Mouse (Mus musculus) left cerebral cortex, postnatal 14 days (tissue): ENCODE measurements around the gene Slc25a5. TPM values are rescaled to one million over a fixed set of nuclear protein-coding genes. Genes with fewer than 3 reads are reported as not detected.

Experiments used
- DNase-seq, 2 experiments: peaks; one replicate each; pipeline ENCODE4 v3.0.0; 2021 to 2022; ENCODE audit warnings: low spot score in 2 of 2, mixed read lengths in 1 of 2
- intact Hi-C: fragments of 180-260 bp; cut with DNase I; formaldehyde crosslinking; loops from one replicate; pipeline ENCODE4 v1.15.1; 2025
- total RNA-seq, 2 experiments: library from RNA; stranded (reverse); gene quantifications; 2 replicates each; pipeline ENCODE4 v1.2.3; 2021

Gene Slc25a5
- total RNA-seq, 2 experiments from 2014 or later = 363 to 370 TPM

DNA sequence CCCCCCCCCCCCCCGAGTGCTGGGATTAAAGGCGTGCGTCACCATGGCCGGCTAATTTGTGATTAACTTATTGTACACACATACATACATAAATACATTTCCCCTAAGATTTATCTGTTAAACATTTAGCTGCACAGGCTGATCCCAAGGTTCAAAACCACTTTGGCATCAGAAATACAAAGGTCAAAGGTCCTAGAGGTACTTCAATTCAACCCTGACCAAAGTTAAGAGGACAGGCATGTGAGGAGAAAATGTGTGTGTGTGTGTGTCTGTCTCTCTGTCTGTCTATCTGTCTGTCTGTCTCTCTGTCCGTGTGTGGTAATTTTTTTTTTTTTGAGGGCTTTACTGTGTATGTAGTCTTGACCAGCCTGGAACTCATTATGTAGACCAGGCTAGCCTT lies 31.4 kb downstream of the Slc25a5 start:
- intact Hi-C loops = no loop called here

DNA sequence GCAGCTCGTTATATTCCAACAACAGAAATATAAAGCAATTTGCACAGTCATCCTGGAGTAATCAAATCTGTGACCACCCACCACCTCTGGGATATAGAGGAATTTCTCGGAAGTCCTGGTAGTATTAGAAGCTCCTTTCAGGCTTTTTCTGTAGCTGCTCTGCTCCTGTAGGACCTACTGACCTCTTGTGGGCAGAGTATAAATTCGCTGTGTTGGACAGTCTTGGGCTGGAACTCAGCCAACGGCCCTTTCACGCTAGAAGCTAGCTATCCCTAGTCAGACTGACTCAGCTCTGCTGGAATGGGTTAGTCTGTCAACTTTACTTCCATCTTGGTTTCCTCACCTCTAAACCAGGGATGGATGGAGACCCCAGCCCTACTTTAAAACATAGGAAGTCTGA lies 34.8 kb downstream of the Slc25a5 start:
- intact Hi-C loops = no loop called here
- peak in 1 of 2 experiments; percentile 15 for DNase-seq

More for the DNA sequence above, 31.4 kb downstream of the Slc25a5 start:
- no peak for DNase-seq

DNA sequence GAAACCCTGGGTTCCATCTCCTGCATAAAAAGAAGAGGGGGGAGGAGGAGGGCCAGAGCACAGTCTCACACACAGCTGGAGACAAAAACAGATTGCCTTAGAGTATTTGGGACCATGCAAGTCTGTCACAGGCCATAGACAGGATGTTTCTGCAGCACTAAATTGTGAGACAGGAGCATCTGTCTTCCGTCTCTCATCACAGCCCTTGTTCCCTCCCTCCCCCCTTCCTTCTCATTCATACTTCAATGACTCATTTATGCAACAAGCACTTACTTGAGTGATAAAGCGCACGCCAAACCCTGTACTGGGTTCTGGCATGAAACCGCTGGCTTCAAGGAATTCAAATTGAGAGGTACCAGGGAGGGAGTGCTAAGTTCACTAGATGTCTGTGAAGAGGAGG lies 36.2 kb downstream of the Slc25a5 start:
- DNase-seq = peak in 1 of 2 experiments; percentile 36
- intact Hi-C loops = no loop called here

DNA sequence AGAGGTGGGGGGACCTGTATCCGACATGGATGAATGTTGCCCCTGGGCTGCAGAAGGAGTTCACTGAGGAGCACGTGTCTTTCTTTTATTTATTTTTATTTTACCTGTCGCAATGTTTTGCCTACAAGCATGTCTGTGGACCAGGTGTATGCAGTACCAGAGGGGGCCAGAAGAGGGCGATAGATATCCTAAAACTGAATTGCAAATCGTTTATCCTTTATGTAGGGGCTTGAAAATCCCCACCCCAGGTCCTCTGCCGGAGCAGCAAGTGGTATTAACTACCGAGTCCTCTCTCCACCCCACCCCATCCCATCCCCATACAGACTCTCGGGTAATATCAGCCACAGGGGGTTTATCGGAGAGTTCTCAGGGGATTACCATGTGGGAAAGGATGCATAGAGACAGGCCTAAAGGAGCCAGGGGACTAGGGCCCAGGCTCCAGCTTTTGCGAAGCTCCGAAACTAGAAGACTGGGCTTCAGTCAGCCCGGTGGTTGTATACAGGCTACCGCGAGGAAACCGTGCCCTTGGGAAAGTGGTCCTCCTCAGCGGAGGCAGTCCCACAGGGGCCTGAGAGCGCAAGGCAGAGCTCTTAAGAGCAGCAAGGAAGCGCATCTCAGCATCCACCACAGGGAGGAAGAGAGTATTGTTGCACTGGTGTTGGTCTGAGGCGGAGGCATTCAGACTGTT lies 38.1 kb downstream of the Slc25a5 start:
- DNase-seq = peak; percentile 61 to 72
- intact Hi-C loops = no loop called here

DNA sequence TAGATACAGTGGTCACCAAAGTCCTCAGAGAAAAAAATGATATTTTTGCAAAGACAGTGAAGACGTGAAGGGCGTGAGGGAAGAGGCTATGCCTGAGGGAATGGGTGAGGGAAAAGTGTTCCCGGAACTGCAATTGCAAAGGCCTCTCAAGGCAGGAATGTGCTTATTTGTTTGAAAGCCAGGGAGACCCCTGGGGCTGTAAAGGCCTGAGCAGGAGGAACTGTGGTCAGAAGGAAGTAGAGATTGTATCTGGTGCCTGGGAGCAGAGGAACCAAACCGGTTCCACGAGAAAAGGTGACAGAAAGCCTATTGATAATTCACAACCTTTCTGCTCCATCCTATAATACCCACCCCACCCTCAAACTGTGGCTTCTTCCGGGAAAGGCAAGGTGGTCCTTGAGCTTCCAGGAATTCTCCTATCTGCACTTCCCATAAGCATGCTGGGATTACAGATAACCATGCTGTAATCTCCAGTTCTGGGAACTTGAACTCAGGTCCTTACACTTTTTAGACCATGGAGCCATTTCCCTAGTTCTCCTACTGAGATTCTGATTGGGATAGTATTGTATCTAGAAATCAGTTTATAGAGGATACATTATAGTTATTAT lies 41.7 kb downstream of the Slc25a5 start:
- intact Hi-C loops = no loop called here
- DNase-seq = no peak

DNA sequence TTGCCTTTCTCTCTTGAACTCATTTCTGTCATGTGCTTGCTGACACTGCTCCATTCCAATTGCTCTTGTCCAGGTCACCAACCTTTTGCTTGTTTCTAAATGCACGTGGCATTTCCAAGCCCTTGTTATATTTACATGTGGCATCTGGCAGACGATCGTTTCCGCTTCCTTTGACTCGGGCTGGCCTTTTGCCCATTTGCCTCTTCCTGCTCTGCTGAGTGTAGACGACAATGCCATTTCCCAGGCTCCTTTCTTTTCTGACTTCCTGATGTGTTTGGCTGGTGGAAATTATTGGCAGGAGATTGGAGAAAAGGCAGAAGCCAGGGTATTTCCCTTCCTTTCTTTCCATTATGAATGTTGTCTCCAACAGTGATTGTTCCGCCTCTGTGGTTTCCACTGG lies 43.9 kb downstream of the Slc25a5 start:
- peak in 1 of 2 experiments; percentile 18 for DNase-seq
- intact Hi-C loops = no loop called here

DNA sequence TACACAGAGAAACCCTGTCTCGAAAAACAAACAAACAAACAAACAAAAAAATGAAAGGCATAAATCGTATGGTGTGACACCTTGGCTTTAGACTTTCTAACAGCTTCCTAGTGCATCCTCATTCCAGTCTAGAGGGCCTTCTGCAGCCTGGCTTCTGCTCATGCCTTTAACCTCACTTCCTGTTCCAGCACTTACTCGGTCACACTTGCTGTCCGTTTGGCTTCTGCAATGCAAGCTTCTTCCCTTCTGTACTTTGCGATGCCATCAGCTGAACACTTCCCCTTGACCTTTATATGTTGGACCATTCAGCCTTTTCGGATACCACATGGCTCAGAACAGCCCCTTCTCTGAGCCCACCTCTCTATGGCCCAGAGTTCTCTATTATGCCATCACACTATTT lies 46.2 kb downstream of the Slc25a5 start:
- intact Hi-C loops = no loop called here
- DNase-seq = no peak

DNA sequence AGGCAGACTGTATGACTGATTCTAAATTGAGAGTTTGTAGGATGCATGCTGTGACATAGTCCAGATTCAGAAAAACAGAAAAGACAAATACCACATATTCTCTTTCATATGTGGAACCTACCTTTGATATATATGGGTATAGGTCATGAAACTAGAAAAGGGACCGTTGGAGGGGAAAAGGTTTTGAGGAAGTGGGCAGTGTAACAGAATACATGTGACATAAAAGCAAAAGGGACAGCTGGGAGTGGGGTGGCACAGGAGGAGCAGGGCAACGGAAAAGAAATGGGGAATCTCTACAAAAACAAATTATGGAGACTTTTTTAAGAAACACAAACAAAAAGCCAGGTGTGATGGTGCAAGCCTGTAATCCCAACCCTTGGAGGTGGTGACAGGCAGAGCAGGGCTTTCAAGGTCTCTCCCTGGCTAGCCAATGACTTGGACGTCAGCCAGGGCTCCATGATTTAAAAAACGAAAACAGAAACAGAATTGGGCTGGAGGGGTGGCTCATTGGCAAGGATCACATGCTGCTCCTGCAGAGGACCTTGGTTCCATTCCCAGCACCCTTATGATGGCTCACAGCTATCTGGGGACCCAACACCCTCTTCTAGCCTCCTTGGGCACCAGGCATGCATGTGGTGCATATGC lies 48.0 kb downstream of the Slc25a5 start:
- intact Hi-C loops = no loop called here
- no peak for DNase-seq

DNA sequence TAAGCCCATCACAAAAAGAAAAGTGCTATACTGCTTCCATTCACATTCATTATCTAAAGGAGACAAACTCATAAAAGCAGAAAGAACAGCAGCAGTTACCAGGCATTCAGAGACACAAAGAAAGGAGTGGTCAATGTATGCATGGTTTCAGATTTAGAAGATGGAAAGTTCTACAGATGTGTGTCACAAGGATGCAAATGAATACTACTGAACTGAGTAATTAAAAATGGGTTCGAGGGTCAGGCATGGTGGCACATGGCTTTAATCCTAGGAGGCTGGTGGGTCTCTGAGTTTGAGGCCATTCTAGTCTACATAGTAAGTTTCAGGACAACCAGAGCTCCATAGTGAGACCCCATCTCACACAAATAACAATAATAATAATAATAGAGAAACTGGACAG lies 51.7 kb downstream of the Slc25a5 start:
- DNase-seq = no peak
- intact Hi-C loops = no loop called here

Other genes with a start within 250 kb of the Slc25a5 start
- gene Pgrmc1, start 197.4 kb upstream of the Slc25a5 start, total RNA-seq = 100 to 1,000 TPM; 295 to 333 TPM
- 10 to 100 TPM in 1 of 2 experiments, 1 to 10 TPM in 1; 8.9 to 10.9 TPM for gene Akap17b, start 150.3 kb upstream of the Slc25a5 start, total RNA-seq
- gene Slc25a43, start 52.0 kb upstream of the Slc25a5 start, total RNA-seq = under 1 TPM in 1 of 2 experiments, not detected in 1; 0.30 TPM
- gene Ube2a, start 78.2 kb downstream of the Slc25a5 start, total RNA-seq = 10 to 100 TPM; 59.6 to 61.9 TPM
- gene C330007P06Rik, start 78.5 kb downstream of the Slc25a5 start, total RNA-seq = 10 to 100 TPM; 32.6 to 34.4 TPM
- gene Nkrf, start 107.2 kb downstream of the Slc25a5 start, total RNA-seq = 10 to 100 TPM; 32.3 to 32.9 TPM
- 10 to 100 TPM; 72.5 to 75.0 TPM for gene Sept6, start 196.1 kb downstream of the Slc25a5 start, total RNA-seq